Mouse (Mus musculus) forebrain, embryonic 16.5 days (tissue): ENCODE measurements at regions not wholly inside any gene's neighbourhood (a gene's known extent, or its start where the extent isn't known, plus 50 kb on each side); places are given as distances from the start of the nearest gene placed in this dataset.

ENCODE experiments used
- ATAC-seq: fragments of 200-750 bp; cut with Nextera tagmentation; 2 replicates; pipeline ENCODE4 v1.8.0; 2017; ENCODE audit warnings: mild to moderate bottlenecking, moderate library complexity
- H3K27ac ChIP-seq: fragments of 300-500 bp; sonication (generic); 2 replicates; pipeline ENCODE4 v1.5.1; 2014; ENCODE audit warnings: low read length, control low read depth
- H3K27me3 ChIP-seq: fragments of 300-500 bp; sonication (generic); replicated peaks from 2 replicates; pipeline ENCODE4 v1.6.1; 2014; ENCODE audit warnings: low read length; ENCODE audit not compliant: control insufficient read depth, insufficient read depth
- H3K36me3 ChIP-seq: fragments of 300-500 bp; sonication (generic); 2 replicates; pipeline ENCODE4 v1.6.1; 2014; ENCODE audit not compliant: control insufficient read depth, insufficient read depth
- H3K4me1 ChIP-seq: fragments of 300-500 bp; sonication (generic); replicated peaks from 2 replicates; pipeline ENCODE4 v1.6.1; 2014; ENCODE audit warnings: low read length; ENCODE audit not compliant: control insufficient read depth, insufficient read depth
- H3K4me2 ChIP-seq: fragments of 300-500 bp; sonication (generic); 2 replicates; pipeline ENCODE4 v1.6.1; 2014; ENCODE audit warnings: mild to moderate bottlenecking, low read length, control low read depth
- H3K4me3 ChIP-seq: fragments of 300-500 bp; sonication (generic); replicated peaks from 2 replicates; pipeline ENCODE4 v1.5.1; 2014; ENCODE audit warnings: mild to moderate bottlenecking, low read length, control low read depth
- H3K9ac ChIP-seq: fragments of 300-500 bp; sonication (generic); replicated peaks from 2 replicates; pipeline ENCODE4 v1.6.1; 2014; ENCODE audit warnings: low read depth, low read length, control low read depth
- H3K9me3 ChIP-seq: fragments of 300-500 bp; sonication (generic); 2 replicates; pipeline ENCODE4 v1.6.1; 2016; ENCODE audit warnings: low read length; ENCODE audit not compliant: control insufficient read depth
- WGBS: fragments of 180-500 bp; shearing (Covaris S2); extraction: QIAGEN DNeasy Blood & Tissue Kit; methylation state at CpG from one replicate; pipeline ENCODE4 v1.1.7; 2014; 5-methylcytosine and 5-hydroxymethylcytosine counted together

- H3K27ac ChIP-seq = no peak overlapping the region
- no peak for ATAC-seq
- no peak overlapping the region for H3K4me2 ChIP-seq
- H3K9me3 ChIP-seq = no peaks in the 10 kb centered on the region
- peaks cover 23% of the 10 kb centered on the region for H3K4me1 ChIP-seq
- peaks cover 32% of the 10 kb centered on the region for H3K27me3 ChIP-seq
- H3K9ac ChIP-seq = no peak overlapping the region
- no peak overlapping the region for H3K4me3 ChIP-seq
- WGBS = 33% methylated on average over 3 of the region's 3 CpGs
- H3K36me3 ChIP-seq = no peaks in the 10 kb centered on the region
Measured at GRCm38 (mm10) chr2:34111286-34111685, 223.5 kb upstream of the Mvb12b start.

GRCm38 (mm10) chr2:34110582-34110981, 222.8 kb upstream of the Mvb12b start:
- no peak overlapping the region for H3K9ac ChIP-seq
- ATAC-seq = no peak
- WGBS = 76% methylated on average over 17 of the region's 17 CpGs

GRCm38 (mm10) chr2:34107566-34108303, 220.0 kb upstream of the Mvb12b start:
- ATAC-seq = peak; percentile 74
- peak overlapping the region; percentile 33; the same call in 1 of the 2 replicates for H3K9ac ChIP-seq
- 15% methylated on average over 27 of the region's 27 CpGs for WGBS

More at GRCm38 (mm10) chr2:34110582-34110981, 222.8 kb upstream of the Mvb12b start:
- Histone ChIP-seq H3K4me3 (no peak overlapping the region), H3K36me3 (no peaks in the 10 kb centered on the region), H3K27ac (no peak overlapping the region), H3K4me2 (no peak overlapping the region), H3K4me1 (peaks cover 30% of the 10 kb centered on the region), H3K9me3 (no peaks in the 10 kb centered on the region), H3K27me3 (peaks cover 32% of the 10 kb centered on the region)

GRCm38 (mm10) chr2:34106837-34107565, 219.3 kb upstream of the Mvb12b start:
- Histone ChIP-seq H3K9me3 (no peaks in the 10 kb centered on the region), H3K4me3 (peak overlapping the region; percentile 25), H3K9ac (peak overlapping the region; percentile 33; the same call in 1 of the 2 replicates), H3K4me2 (peak overlapping the region; percentile 49), H3K36me3 (no peaks in the 10 kb centered on the region), H3K27ac (peak overlapping the region; percentile 77), H3K4me1 (peaks cover 36% of the 10 kb centered on the region), H3K27me3 (peaks cover 21% of the 10 kb centered on the region)
- peak; percentile 81 for ATAC-seq
- WGBS = 3% methylated on average over 15 of the region's 15 CpGs

More at GRCm38 (mm10) chr2:34107566-34108303, 220.0 kb upstream of the Mvb12b start:
- peaks cover 36% of the 10 kb centered on the region for H3K4me1 ChIP-seq
- H3K27ac ChIP-seq = peak overlapping the region; percentile 77
- H3K9me3 ChIP-seq = no peaks in the 10 kb centered on the region
- H3K36me3 ChIP-seq = no peaks in the 10 kb centered on the region
- H3K4me3 ChIP-seq = 0 out of 2 replicates have a peak overlapping the region, but pooled peaks have one; percentile 10
- H3K27me3 ChIP-seq = peaks cover 22% of the 10 kb centered on the region
- peak overlapping the region; percentile 46 for H3K4me2 ChIP-seq

GRCm38 (mm10) chr2:34106245-34106644, 218.5 kb upstream of the Mvb12b start:
- peaks cover 17% of the 10 kb centered on the region for H3K27me3 ChIP-seq
- H3K4me2 ChIP-seq = peak overlapping the region; percentile 49
- H3K9me3 ChIP-seq = no peaks in the 10 kb centered on the region
- peak overlapping the region; percentile 25 for H3K4me3 ChIP-seq
- H3K9ac ChIP-seq = peak overlapping the region; percentile 27
- 5% methylated on average over 9 of the region's 9 CpGs for WGBS
- H3K4me1 ChIP-seq = peaks cover 36% of the 10 kb centered on the region
- H3K27ac ChIP-seq = peak overlapping the region; percentile 77
- no peak for ATAC-seq
- H3K36me3 ChIP-seq = no peaks in the 10 kb centered on the region

GRCm38 (mm10) chr2:34105271-34106051, 217.7 kb upstream of the Mvb12b start:
- no peak overlapping the region for H3K4me2 ChIP-seq
- WGBS = 47% methylated on average over 13 of the region's 13 CpGs
- no peaks in the 10 kb centered on the region for H3K9me3 ChIP-seq
- peaks cover 36% of the 10 kb centered on the region for H3K4me1 ChIP-seq
- no peaks in the 10 kb centered on the region for H3K36me3 ChIP-seq
- H3K27me3 ChIP-seq = peaks cover 17% of the 10 kb centered on the region
- H3K27ac ChIP-seq = peak overlapping the region; percentile 77
- no peak overlapping the region for H3K4me3 ChIP-seq
- peak overlapping the region; percentile 27 for H3K9ac ChIP-seq
- no peak for ATAC-seq

- ATAC-seq = no peak
- H3K4me3 ChIP-seq = no peak overlapping the region
- 69% methylated on average over 14 of the region's 14 CpGs for WGBS
- no peaks in the 10 kb centered on the region; the same call in 1 of the 2 replicates for H3K4me1 ChIP-seq
- no peak overlapping the region for H3K4me2 ChIP-seq
- no peaks in the 10 kb centered on the region for H3K36me3 ChIP-seq
- H3K9ac ChIP-seq = no peak overlapping the region
- no peak overlapping the region for H3K27ac ChIP-seq
- H3K27me3 ChIP-seq = peaks cover 9% of the 10 kb centered on the region
- H3K9me3 ChIP-seq = no peaks in the 10 kb centered on the region
Measured at GRCm38 (mm10) chr2:34098004-34098547, 210.3 kb upstream of the Mvb12b start.

GRCm38 (mm10) chr2:34096561-34096960, 208.8 kb upstream of the Mvb12b start:
- H3K36me3 ChIP-seq = no peaks in the 10 kb centered on the region
- ATAC-seq = no peak
- H3K4me2 ChIP-seq = no peak overlapping the region
- peaks cover 7% of the 10 kb centered on the region; the same call in 1 of the 2 replicates for H3K27me3 ChIP-seq
- no peak overlapping the region for H3K4me3 ChIP-seq
- peaks cover 3% of the 10 kb centered on the region; the same call in 1 of the 2 replicates for H3K4me1 ChIP-seq
- no peak overlapping the region for H3K9ac ChIP-seq
- no peak overlapping the region for H3K27ac ChIP-seq
- no peaks in the 10 kb centered on the region for H3K9me3 ChIP-seq
